Mouse (Mus musculus) adrenal gland, postnatal 36 days (tissue): Measurements from ENCODE around the gene Chp2. TPM values are rescaled to one million over a fixed set of nuclear protein-coding genes. Genes with fewer than 3 reads are reported as not detected.
"Not testable (repeated sequence)": the region's sequence is repeated elsewhere in the genome, so short reads cannot be mapped to it uniquely, and the experiment has no call there.

Experiments used
- DNase-seq, 2 experiments: peaks; one replicate each; pipeline ENCODE4 v3.0.0; 2021; ENCODE audit warnings: mixed read lengths in 1 of 2
- total RNA-seq, 2 experiments: library from RNA; stranded (reverse); gene quantifications; 2 replicates each; pipeline ENCODE4 v1.2.3; 2021

The Chp2 gene
- total RNA-seq, 2 experiments from 2014 or later = 1.4 to 2.2 TPM

DNA sequence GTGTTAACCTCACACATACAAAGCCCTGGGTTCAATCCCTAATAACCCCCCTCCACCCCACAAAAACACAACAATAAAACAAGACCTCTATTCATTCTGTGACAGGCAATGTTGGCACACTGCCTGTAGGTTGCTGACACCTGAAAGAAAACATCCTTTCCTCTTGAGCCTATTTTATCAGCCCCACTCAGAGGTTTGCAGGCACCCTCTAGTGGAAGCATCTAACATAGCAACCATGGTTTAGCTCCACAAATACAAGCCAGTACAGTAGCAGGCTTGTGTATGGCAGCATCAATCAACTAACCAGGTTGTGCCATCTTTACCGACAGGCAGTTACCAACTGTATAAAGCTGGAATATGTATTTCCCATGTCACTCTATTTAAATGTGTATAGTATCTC, 23.0 kb downstream of the Chp2 start:
- peak in 1 of 2 experiments; percentile 29 for DNase-seq

DNA sequence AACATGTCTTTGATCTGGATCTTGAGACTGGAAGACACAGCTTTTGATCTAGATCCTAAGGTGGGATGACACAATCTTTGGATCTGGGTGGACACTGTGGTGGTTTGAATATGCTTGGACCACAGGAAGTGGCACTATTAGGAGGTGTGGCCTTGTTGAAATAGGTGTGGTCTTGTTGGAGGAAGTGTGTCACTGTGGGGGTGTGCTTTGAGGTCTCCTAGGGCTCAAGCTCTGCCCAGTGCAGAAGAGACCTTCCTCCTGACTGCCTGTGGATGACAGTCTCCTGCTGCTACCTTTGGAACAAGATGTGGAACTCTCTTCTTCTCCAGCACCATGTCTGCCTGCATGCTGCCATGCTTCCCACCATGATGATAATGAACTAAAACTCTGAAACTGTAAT, 23.4 kb downstream of the Chp2 start:
- not testable (repeated sequence) for DNase-seq

DNA sequence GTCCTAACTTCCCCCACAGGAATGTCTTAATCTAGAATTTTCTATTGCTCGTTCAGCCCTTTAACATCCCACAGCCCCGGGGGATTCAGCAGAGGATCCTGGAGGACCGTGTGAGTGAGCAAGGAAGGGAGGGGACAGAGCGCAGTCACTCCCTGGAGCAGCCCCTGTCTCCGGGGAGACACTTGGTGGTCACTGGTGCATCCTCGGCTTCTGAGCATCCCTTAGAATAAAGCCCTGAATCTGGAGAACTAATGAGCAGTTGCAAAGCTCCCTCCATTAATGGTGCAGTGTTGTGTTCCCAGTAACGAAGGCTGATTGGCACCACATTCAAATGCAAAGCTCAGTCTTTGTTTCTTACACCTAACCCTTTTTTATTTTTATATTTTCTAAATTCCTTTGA, 24.9 kb downstream of the Chp2 start:
- no peak for DNase-seq

DNA sequence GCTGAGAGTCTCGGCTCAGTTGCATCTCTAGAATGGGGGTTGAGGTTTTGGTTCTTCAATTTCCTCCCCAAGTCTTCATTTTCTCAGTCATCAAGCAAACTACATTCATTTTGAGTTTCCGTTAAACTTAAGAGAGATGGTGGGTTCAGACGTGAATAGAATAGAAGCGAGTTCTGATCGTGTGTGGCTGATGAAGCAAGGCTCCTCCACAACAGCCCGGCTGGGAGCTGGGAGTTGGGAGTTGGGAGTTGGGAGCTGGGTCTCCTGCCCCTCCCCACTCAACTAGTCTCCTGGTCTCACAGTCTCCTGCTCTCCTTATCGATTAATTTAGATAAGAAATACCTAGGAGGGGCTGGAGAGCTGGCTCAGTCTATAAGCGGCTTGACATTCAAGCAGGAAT, 25.3 kb downstream of the Chp2 start:
- DNase-seq = no peak

DNA sequence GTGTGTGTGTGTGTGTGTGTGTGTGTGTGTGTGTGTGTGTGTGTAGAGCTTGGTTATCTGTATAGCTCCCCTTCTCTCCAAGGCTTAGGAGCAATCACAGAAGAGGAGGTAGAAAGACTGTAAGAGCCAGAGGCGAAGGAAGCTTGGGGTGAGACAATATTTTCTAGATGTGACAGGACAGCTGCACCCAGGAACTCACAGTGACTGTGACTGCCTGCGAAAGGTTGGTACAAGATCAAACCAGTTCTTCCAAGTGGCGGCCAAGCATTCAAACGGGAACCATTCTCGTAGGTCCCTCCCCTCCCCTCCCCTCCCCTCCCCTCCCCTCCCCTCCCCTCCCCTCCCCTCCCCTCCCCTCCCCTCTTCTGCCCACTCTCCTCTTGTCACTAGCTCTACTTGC, 26.7 kb downstream of the Chp2 start:
- no peak for DNase-seq

DNA sequence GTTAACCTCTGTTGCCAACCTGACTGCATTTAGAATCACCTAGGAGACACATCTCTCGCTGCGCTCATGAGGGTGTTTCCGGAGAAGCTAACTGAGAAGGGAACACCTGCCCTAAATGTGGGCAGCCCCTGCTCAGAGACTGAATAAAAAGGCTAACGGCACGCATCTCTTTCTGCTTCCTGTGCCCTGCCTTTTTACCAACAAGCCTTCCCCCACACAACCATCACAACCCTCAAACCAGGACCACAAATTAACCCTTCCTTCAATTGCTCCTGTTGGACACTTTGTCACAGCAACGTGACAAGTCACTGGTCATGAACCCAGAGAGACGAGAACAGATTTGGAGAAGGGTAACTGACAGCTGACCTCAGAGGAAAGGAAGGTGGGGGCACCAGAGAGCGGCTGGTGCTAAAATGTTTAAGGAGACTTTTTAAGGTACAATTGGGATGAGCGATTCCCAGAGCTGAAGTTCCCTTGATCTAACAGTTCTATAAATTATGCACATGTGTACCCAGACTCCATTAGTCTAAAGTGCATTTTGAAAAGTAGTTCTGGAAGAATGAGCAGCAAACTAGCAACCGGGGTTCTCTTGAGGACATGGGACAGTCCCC, 28.1 kb downstream of the Chp2 start:
- no peak for DNase-seq

DNA sequence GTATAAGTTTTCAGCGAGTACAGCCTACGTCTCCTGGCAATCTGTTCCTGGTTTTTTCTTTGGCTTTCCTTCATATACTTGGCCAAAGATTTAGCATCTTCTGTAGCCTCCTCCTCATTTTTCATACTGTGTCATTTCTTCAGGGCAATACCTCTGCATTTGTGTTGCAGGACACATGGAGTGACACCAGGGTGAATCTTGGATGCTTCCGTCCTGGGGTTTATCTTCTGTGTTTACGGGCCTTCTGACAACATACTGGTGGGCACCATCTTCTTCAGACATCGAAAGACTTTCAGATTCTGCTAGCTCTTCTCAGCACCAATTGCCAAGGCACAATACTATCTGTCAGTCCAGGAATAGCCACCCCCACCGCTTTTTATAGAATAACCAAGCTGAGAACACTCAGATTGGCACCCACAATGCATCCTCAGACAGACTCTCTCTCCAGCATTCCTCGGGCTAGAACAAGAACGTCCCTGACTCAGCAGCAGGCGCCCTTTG, 30.1 kb downstream of the Chp2 start:
- no peak for DNase-seq

DNA sequence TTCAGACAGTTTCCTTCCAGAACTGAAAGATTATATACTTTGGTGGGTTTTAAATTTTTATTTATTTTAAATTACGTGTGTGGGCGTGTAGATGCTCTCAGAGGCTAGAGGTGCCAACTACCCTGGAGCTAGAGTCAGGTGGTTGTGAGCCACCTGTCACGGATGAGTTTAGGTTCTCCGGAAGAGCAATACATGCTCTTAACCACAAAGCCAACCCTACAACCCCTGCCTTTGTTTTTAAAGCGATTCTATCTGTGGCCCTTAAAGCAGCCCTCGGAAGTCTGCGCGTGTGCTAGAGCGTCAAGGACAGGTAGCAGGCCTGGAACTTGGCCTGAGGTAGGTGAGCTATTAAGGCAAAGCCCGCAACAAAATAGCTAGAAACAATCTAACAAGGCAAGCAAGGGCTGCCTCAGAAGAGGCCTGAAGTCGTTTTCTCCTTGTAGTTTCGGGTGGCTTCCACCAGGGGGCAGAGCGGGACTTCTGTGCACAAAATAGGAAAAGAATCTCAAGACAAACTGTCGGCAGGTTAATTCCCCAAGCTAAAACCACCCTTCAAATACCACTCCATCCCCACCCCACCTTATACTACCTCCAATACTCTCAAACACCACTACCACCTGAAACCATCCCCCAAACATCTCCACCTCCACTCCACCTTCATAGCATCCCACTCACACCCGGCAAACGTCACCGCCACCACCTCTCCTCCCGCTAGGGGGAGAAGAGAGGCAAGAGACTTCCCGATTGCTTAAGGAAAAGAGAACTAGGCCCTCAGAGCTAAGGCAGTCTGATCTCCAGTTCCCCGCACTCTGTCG, 32.1 kb downstream of the Chp2 start:
- DNase-seq = peak; percentile 69 to 77

DNA sequence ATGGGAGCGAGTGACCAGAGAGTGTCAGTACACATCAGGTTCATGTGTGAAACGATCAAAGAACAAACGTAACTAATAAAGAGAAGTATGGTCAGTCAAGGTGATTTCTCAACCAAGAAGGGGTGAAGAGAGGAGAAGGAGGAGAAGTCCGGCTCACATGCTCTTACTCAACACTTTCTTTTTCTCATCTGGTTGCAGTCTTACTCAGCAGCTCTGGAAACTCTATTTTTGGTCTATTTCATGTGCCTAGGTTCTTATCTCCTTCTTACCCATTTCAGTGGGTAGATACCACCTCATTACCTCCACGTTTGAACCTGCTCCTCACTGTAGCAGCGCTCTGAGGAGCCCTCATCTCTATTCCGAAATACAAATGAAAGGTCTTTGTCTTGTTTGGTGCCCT, 37.4 kb downstream of the Chp2 start:
- DNase-seq = no peak

DNA sequence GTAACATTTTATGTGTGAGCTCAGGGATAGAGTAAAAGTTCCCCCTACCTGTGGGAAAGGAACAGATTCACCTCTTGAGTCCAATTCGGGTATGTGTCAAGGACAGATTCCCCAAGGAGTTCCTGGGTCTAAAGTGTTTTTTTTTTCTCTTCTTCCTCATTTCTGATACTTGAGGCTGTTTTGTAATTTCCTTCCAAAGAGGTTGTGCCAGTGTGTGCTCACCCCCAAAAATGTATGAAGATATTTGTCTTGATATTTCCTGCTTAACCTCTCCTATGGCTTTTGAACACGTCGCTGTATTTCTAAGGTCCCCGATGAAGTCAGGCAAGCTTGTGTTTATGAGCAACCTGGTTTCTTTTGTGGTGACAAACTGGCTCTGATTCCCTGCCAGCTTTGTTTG, 39.2 kb downstream of the Chp2 start:
- DNase-seq = no peak

DNA sequence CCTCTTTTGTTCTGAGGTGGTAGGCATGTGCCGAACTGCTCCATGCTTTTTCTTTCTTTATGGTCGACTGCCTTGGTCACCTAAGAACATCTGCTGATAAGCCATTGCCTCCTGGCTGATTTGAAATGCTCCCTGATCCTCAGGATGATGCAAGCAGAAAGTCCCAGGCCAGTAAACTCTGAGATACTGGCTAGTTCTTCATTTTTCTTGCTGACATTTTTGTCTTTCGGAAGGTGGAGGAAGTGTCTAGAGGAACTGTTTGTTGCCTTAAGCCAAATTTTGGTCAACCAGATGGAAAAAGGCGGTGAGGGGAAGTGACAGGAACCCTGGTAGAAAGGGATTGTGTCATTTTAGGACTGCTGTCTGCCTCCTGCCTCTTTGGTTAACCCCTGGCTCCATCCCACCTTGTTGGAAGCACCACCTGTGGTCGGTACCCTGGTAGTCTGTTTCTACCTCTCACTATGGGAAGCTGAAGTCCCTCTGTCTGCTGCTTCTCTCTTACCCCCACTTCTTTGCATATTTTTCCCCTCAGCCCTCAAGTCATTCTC, 40.8 kb downstream of the Chp2 start:
- peak in 1 of 2 experiments; percentile 9 for DNase-seq

DNA sequence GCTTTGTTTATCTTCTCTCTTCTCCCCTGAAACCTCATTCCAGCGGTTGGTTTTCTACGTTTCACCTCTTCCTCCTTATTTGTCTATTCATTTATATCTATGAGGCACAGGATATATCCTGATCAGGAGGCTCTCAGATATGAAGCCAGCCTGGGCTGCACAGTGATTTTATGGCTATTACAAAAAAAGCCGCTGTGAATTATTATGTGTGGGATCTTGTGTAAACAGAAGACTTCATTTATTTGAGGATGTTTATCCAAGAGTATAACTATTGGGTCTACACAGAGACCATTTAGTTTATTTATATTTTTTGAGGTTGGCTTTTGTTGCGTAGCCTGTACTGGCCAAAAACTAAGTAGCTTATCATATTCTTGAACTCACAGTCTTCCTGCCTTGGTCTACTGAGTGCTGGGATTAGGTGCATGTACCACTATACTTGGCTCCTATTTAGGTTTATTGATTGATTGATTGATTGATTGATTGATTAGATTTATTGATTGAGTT, 49.7 kb downstream of the Chp2 start:
- DNase-seq = no peak

DNA sequence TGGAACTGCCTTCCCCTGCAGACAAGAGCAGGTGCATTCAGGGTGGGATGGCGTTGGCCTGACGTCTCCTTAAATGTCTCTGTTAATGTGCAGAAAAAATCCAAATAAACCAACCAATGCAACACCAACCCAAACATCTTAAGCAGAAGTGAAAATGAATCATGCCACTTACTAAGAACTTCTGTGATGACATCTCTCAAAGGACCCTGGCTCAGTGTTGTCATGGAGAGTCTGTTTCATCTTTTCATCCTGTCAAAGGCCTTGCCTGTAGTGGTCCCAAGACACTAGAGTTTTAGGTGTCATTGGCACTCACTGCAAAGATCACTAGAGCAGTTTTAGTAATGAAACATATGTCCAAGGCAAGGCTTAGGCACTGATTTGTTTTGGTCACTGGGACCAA, 53.0 kb downstream of the Chp2 start:
- DNase-seq = no peak

Other genes with a start within 250 kb of the Chp2 start
- 10 to 100 TPM; 27.0 to 31.6 TPM for gene Cog7, start 237.8 kb upstream of the Chp2 start, total RNA-seq
- 10 to 100 TPM; 16.9 to 17.3 TPM for gene Gga2, start 198.3 kb upstream of the Chp2 start, total RNA-seq
- gene Ubfd1, start 152.3 kb upstream of the Chp2 start, total RNA-seq = 10 to 100 TPM; 49.5 to 63.8 TPM
- 10 to 100 TPM; 19.0 to 25.5 TPM for gene Ears2, start 152.2 kb upstream of the Chp2 start, total RNA-seq
- gene Ndufab1, start 117.6 kb upstream of the Chp2 start, total RNA-seq = 100 to 1,000 TPM; 502 to 538 TPM
- gene Palb2, start 86.5 kb upstream of the Chp2 start, total RNA-seq = 1 to 10 TPM; 1.6 to 1.9 TPM
- gene Dctn5, start 86.5 kb upstream of the Chp2 start, total RNA-seq = 10 to 100 TPM; 60.6 to 66.2 TPM
- gene Plk1, start 60.1 kb upstream of the Chp2 start, total RNA-seq = 1 to 10 TPM; 4.0 to 4.3 TPM
- gene Ern2, start 33.3 kb upstream of the Chp2 start, total RNA-seq = under 1 TPM; 0.13 to 0.16 TPM
- gene Prkcb, start 69.3 kb downstream of the Chp2 start, total RNA-seq = 10 to 100 TPM; 10.5 to 15.5 TPM